Mouse (Mus musculus) embryonic fibroblast, embryonic 13.5 days (primary cell): ENCODE results near the gene Strn4.

ENCODE experiments used
- CTCF ChIP-seq: IDR thresholded peaks from 2 replicates; pipeline ENCODE4 v1.5.1; 2011; ENCODE audit warnings: mild to moderate bottlenecking, control low read depth, low read length, moderate library complexity, borderline replicate concordance; ENCODE audit not compliant: insufficient read depth
- POLR2A ChIP-seq: IDR thresholded peaks from 2 replicates; pipeline ENCODE4 v1.6.1; 2011; ENCODE audit warnings: low read depth, mild to moderate bottlenecking, control low read depth, low read length, moderate library complexity

DNA sequence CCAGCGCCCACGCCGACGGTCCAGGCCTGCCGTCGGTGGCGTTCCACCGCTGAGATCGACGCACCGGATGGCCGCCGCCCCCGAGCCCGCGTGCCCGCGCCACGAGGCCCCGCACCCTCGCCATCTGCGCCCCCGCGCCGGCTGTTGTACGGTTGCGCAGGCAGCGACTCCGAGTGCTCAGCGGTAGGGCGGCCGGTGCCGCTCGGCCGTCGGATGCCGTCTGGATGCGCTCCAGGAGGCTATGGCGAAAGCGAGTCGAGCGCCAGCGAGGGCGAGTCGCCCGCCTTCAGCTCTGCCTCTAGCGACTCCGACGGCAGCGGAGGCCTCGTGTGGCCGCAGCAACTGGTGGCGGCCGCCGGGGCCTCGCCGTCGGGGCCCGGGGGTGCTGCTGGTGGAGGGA lies 70.2 kb downstream of the Strn4 start:
- no peak for TF ChIP-seq CTCF
- TF ChIP-seq POLR2A, result no peak
